Mouse (Mus musculus): Measurements from ENCODE around the gene Cyp4f37.
"Not testable (repeated sequence)": the region's sequence is repeated elsewhere in the genome, so short reads cannot be mapped to it uniquely, and the experiment has no call there.

Gene Cyp4f37

GRCm38 (mm10) chr17:32621018-32621417 lies at the start of gene Cyp4f37:
TSS of gene Cyp4f37 (plus strand) at chr17:32621309.
- not testable (repeated sequence) for DNase-seq (ENCODE audit: low read depth in 2 of 2, low spot score in 2 of 2)

DNA sequence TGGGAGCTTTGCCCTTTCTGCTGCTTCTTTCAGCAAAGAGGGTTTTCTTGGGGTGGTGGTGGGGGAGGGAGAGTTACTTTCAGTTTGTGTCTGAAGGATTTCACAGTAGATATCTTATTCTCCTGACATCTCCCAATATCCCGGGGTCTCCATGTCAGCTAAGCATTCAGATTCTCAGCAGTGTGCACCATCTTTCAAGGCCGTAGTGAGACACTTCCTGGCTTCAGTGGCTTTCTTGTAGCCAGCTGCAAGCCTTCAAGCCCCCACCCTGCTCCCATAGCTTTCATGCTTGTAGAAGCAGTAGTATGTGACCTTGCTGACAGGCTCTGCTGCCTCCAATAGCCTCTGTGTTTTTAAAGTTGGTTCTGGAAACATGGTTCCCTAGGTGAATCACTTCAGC lies 47.8 kb upstream of the Cyp4f37 start:
- not testable (repeated sequence) for DNase-seq (ENCODE audit: low read depth in 2 of 2, low spot score in 2 of 2)

DNA sequence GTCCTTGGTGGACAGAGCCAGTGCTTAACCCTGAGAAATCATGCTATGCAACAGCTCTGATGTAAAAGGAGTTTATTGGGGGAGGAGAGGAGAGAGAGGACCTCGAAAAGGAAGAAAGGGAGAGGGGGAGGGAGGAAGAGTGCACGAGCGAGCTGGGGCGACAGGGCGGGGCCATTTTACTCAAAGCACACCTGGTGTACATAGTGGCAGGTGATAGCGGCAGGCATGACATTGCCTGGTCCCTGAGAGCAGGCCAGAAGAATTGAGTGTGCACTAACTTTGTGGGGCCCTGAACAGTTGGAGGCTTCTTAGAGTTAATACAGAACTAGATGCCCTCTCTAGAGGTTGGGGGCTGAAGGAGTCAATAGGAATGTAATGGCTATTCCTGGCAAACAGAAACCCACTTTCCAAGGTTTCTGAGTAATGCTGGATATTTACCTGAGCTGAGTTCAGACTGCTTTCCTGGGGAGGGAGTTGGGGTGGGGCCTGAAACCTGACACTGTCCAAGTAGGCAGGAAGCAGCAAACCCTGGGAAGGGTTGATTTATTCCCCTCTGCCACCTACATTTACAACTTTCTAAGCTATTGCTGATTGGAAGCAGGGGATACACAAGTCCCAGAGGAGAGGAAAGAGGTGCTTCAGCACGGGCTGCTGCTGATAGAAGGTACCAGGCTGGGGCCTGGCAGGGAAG lies 43.5 kb upstream of the Cyp4f37 start:
- DNase-seq (ENCODE audit: low read depth in 2 of 2, low spot score in 2 of 2) = no peak

DNA sequence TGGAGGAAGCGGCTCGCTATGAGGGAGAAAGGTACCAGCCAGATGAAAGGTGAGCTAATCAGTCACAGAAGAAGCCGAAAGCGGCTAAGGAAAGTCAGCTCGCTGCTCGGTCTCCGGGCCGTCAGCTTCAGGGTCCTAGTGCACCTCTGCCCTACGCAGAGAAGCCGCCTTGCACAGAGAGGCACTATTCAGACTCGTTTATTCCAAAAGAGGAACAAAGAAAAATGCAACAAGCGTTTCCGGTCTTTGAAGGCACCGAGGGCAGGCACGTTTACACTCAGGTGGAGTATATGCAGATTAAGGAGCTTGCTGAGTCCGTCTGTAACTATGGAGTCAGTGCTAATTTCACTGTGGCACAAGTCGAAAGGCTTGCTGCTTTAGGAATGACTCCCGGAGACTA lies 24.6 kb upstream of the Cyp4f37 start:
- no peak for DNase-seq (ENCODE audit: low read depth in 2 of 2, low spot score in 2 of 2)

DNA sequence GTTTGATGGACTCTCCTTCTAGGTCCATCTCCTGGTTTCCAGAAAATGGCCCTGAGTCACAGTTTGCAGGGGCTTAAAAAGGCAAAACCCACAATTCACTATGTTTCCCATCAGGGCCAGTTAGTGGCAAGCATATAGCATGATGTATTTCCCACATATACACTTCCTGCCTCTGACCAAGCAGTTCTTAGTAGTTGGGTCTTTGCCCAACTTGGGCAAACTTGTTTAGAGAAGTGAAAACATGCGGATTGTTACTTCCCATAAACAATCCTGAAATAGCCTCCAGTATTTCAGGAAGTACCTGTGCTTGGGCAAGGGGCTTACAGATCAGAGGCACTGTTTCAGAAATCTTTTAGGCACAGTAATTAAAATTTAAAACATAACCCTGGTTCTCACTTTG lies 13.1 kb upstream of the Cyp4f37 start:
- DNase-seq (ENCODE audit: low read depth in 2 of 2, low spot score in 2 of 2) = no peak

- DNase-seq (ENCODE audit: low read depth in 2 of 2, low spot score in 2 of 2) = not testable (repeated sequence)
Observed at GRCm38 (mm10) chr17:32610231-32610630, 10.9 kb upstream of the Cyp4f37 start.

DNA sequence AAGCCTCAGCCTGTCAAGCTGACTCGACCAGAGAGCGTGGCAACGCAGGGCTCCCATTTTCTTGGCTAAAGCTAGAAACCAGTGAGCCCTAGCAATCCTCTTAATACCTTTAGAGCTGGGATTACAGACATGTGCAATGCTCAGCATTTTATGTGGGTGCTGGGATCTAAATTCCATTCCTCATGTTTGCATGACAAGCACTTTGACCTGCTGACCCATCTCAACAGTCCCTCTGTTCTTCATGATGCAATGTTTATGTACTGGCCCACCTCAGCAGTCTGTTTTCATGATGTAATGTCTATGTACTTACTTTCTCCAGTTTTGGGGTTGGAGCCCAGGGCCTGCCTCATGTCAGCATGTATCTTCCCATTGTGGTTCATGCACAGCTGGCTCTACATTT lies 10.2 kb upstream of the Cyp4f37 start:
- no peak for DNase-seq (ENCODE audit: low read depth in 2 of 2, low spot score in 2 of 2)

GRCm38 (mm10) chr17:32612417-32612816 lies 8.7 kb upstream of the Cyp4f37 start:
- no peak for DNase-seq (ENCODE audit: low read depth in 2 of 2, low spot score in 2 of 2)

- DNase-seq (ENCODE audit: low read depth in 2 of 2, low spot score in 2 of 2) = no peak
Observed at GRCm38 (mm10) chr17:32617252-32617651, 3.9 kb upstream of the Cyp4f37 start.

- DNase-seq (ENCODE audit: low read depth in 2 of 2, low spot score in 2 of 2) = not testable (repeated sequence)
Observed at GRCm38 (mm10) chr17:32629726-32630125, 8.6 kb downstream of the Cyp4f37 start.

GRCm38 (mm10) chr17:32631936-32632335 lies 10.8 kb downstream of the Cyp4f37 start:
- no peak for DNase-seq (ENCODE audit: low read depth in 2 of 2, low spot score in 2 of 2)

DNA sequence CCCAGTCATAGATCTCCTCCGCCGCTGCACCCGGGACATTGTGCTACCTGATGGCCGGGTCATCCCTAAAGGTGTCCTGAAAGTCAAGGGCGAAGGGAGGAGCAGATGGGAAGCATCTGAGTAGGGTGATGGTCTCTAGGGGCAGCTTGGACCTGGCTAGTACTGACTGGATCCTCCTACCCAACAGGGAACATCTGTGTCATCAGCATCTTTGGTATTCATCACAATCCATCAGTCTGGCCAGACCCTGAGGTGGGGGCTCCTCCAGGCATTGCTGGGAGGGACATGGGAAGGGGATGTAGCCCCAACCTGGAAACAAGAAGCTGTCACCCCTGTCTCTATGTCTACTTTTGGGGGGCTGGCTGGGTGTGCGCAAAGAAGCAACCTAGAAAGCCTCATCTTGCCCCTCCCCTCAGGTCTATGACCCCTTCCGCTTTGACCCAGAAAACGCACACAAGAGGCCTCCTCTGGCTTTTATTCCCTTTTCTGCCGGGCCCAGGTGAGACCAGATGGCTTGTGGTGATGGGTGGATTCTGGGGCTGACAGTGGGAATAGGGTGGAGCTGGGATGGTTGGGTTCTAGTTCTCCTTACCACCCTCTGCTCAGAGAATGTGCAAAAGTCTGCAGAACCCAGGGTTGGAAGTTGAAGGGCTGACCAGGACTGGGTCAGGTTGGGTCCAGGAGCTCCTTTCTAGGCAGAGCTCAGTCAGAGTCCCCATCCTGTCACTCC lies 13.3 kb downstream of the Cyp4f37 start:
- not testable (repeated sequence) for DNase-seq (ENCODE audit: low read depth in 2 of 2, low spot score in 2 of 2)

- peak; percentile 78 to 81 for DNase-seq (ENCODE audit: low read depth in 2 of 2, low spot score in 2 of 2)
Observed at GRCm38 (mm10) chr17:32634972-32635314, 13.8 kb downstream of the Cyp4f37 start.

DNA sequence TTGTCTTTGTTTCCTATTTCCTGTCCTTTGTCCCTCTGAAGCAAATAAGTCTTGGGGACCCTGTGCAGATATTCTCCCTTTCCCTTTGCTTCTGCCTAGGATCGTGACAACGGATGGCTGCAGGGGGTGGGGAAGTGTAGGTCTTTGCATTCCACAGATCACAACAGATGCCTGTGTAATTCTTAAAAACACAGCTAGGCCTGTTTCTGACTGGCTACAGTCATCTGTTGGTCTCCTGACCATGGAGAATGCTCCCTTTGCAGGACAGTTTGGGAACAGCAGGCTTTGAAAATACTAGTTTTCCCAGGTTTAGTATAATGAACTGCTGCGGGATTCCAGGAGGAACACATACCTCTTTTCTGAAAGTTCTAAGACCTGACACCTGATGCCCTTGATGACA lies 15.2 kb downstream of the Cyp4f37 start:
- DNase-seq (ENCODE audit: low read depth in 2 of 2, low spot score in 2 of 2) = no peak

DNA sequence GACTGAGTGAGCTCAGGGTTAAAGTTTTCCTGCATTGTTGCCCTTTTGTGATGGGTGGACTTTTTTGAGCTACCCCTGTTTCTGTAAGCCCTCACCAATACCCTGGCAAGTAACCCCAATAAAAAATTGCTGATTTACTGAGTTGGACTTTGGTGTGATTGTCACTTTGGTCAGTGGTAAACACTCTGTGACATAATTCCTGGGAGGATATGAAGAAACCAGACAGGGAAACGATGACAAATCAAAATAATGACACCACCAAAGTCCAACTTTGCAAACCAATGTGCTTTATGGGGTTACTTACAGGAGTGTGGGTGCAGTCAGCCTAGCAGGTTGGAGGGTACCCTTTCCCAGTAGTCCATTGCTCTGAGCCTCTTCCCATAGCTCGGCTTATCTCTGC lies 16.0 kb downstream of the Cyp4f37 start:
- DNase-seq (ENCODE audit: low read depth in 2 of 2, low spot score in 2 of 2) = no peak

GRCm38 (mm10) chr17:32646631-32647030 lies 25.5 kb downstream of the Cyp4f37 start:
- no peak for DNase-seq (ENCODE audit: low read depth in 2 of 2, low spot score in 2 of 2)

- DNase-seq (ENCODE audit: low read depth in 2 of 2, low spot score in 2 of 2) = no peak
Observed at GRCm38 (mm10) chr17:32653860-32654259, 32.8 kb downstream of the Cyp4f37 start.

GRCm38 (mm10) chr17:32657041-32657440 lies 35.9 kb downstream of the Cyp4f37 start:
- DNase-seq (ENCODE audit: low read depth in 2 of 2, low spot score in 2 of 2) = no peak

- DNase-seq (ENCODE audit: low read depth in 2 of 2, low spot score in 2 of 2) = no peak
Observed at GRCm38 (mm10) chr17:32658246-32658645, 37.1 kb downstream of the Cyp4f37 start.

GRCm38 (mm10) chr17:32658712-32659111 lies 37.6 kb downstream of the Cyp4f37 start, which contains the start of gene Cyp4f40:
TSS of gene Cyp4f40 (plus strand) at chr17:32658900.
- no peak for DNase-seq (ENCODE audit: low read depth in 2 of 2, low spot score in 2 of 2)

GRCm38 (mm10) chr17:32673976-32674375 lies 52.9 kb downstream of the Cyp4f37 start:
- DNase-seq (ENCODE audit: low read depth in 2 of 2, low spot score in 2 of 2) = no peak

DNA sequence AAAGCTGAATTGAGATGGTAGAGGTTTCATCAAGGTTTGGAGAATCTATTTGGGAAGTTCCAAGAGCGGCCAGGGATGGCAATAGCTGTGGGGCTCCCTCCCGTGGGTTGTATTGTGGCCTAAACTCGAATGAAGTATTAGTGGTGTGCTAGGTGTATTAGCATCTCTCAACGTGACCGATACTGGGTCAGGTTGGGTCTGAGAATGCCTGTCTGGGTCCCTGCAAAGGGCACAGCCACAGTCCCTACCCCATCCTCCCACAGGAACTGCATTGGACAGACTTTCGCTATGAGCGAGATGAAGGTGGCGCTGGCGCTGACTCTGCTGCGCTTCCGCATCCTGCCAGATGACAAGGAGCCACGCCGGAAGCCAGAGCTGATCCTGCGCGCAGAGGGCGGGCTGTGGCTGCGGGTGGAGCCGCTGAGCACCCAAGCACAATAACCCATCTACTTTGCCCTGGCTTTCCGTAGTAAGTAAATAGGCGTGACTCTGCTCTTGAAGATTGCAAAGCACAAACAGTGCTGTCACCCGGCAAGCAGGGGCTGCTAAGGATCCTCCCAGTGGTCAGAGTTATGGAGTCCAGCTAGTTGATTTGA lies 55.0 kb downstream of the Cyp4f37 start:
- peak in 1 of 2 experiments; percentile 12 for DNase-seq (ENCODE audit: low read depth in 2 of 2, low spot score in 2 of 2)

Data from CD8-positive naive resting alpha-beta T cell, adult 2 months (primary cell).